ENCODE assay signal across 10 mouse cellular contexts in genomic region chr9:20636256-20636655, GRCm38 (mm10). TPM values are rescaled to one million over a fixed set of nuclear protein-coding genes. Genes with fewer than 3 reads are reported as not detected.
DNase-seq lines count a peak whose midpoint lies in the region; ATAC-seq and TF ChIP-seq lines count a peak whose summit lies in the region.
"Had no signal": no experiment of that assay in that cellular context is flagged by ENCODE, and none has a peak within 500 bp of the region (broad histone marks: within the 10 kb centered on the region; RNA-seq: fewer than 3 reads in every experiment).

No protein-coding gene starts in this region.

- TF ChIP-seq POLR2A in cerebellum, adult 2 months (IDR thresholded peaks at IDR 0.05; ENCODE audit: borderline replicate concordance, insufficient read depth, low read length): no peak

- H3K4me1 ChIP-seq in kidney, postnatal 0 days (replicated peaks; ENCODE audit: insufficient read depth, low read length): no peaks in the 10 kb centered on the region; the same call in 1 of the 2 replicates
- peaks cover 0 to 25% of the 10 kb centered on the region in 2 experiments; a peak in 2 of 4 replicates for H3K4me1 ChIP-seq in ES-E14 (ENCODE audit: control insufficient read depth in 2 of 2, insufficient read depth in 2 of 2, low read length in 2 of 2, poor library complexity in 1 of 2)
- H3K4me1 ChIP-seq in cerebellum, adult 2 months (ENCODE audit: control insufficient read depth, insufficient read depth, low read length): no peaks in the 10 kb centered on the region

- no peak for TF ChIP-seq CTCF in kidney, postnatal 0 days (IDR thresholded peaks at IDR 0.05; ENCODE audit: low read depth)
- TF ChIP-seq CTCF in cerebellum, adult 2 months (IDR thresholded peaks at IDR 0.05; ENCODE audit: borderline replicate concordance, insufficient read depth, low read depth, low read length): no peak

- H3K9ac ChIP-seq in kidney, postnatal 0 days (ENCODE audit: low read depth, low read length): no peak overlapping the region
- no peak overlapping the region for H3K9ac ChIP-seq in ES-E14 (ENCODE audit: insufficient read depth, low read depth, low read length, poor library complexity, severe bottlenecking)
- H3K9ac ChIP-seq: embryonic facial prominence, embryonic 13.5 days; limb, embryonic 15.5 days had no signal

- in situ Hi-C loops in ES-E14 (cut with MboI; ENCODE audit: low sequenced_read_pairs in 2 of 2, unreplicated experiment in 2 of 2): loop anchor here in 1 of 2 experiments (25.0 kb wide), 1 partner anchor 174 kb away; the partner anchor contains the start of gene Zfp26

- peaks cover 16% of the 10 kb centered on the region; the same call in 1 of the 2 replicates for H3K36me3 ChIP-seq in kidney, postnatal 0 days (ENCODE audit: insufficient read depth, low read length)
- no peaks in the 10 kb centered on the region; the same call in 1 of the 2 replicates for H3K36me3 ChIP-seq in ES-E14 (ENCODE audit: control insufficient read depth, insufficient read depth, low read length, poor library complexity, severe bottlenecking)
- peaks cover 2% of the 10 kb centered on the region; the same call in 1 of the 2 replicates for H3K36me3 ChIP-seq in splenic B cell, adult 2 months (ENCODE audit: control insufficient read depth, insufficient read depth, low read length, poor library complexity, severe bottlenecking)

- ATAC-seq in kidney, postnatal 0 days (replicated peaks; ENCODE audit: low FRiP score, low read depth): 0 out of 2 replicates have a peak, but pooled peaks have one; percentile 25

- no peak overlapping the region for H3K4me3 ChIP-seq in kidney, postnatal 0 days (replicated peaks; ENCODE audit: low read depth, low read length)
- H3K4me3 ChIP-seq in ES-E14 (ENCODE audit: insufficient read depth in 1 of 2, low read depth in 1 of 2, low read length in 2 of 2, poor library complexity in 1 of 2, severe bottlenecking in 1 of 2): no peak overlapping the region
- H3K4me3 ChIP-seq in cerebellum, adult 2 months (replicated peaks; ENCODE audit: insufficient read depth, low read depth, low read length): no peak overlapping the region
- H3K4me3 ChIP-seq: embryonic facial prominence, embryonic 13.5 days; limb, embryonic 15.5 days had no signal

- 89% methylated on average over 3 of the region's 3 CpGs for WGBS in kidney, postnatal 0 days
- 85% methylated on average over 3 of the region's 3 CpGs for WGBS in cerebellum, adult 2 months

- DNase-seq in kidney, postnatal 0 days (ENCODE audit: low spot score): no peak
- DNase-seq in kidney, postnatal 14 days: no peak
- DNase-seq in CD4-positive, CD25-positive, alpha-beta regulatory T cell, adult 2 months (ENCODE audit: low read depth, low spot score): peak; percentile 39
- DNase-seq in ES-E14 (ENCODE audit: low read depth, low spot score): no peak
- peak; percentile 64 for DNase-seq in splenic B cell, adult 2 months (ENCODE audit: low read depth, low spot score)
- DNase-seq in Muller cell, postnatal 12 days (ENCODE audit: inconsistent ontology term): no peak
- no peak for DNase-seq in cerebellum, adult 2 months
- DNase-seq: midbrain, embryonic 14.5 days had no signal

- H3K4me2 ChIP-seq in kidney, postnatal 0 days (ENCODE audit: low read length): no peak overlapping the region
- H3K4me2 ChIP-seq: embryonic facial prominence, embryonic 13.5 days; limb, embryonic 15.5 days had no signal

- no peak overlapping the region for H3K27ac ChIP-seq in kidney, postnatal 0 days
- H3K27ac ChIP-seq in ES-E14 (ENCODE audit: insufficient read depth, low read depth, low read length, poor library complexity, severe bottlenecking): peak overlapping the region; percentile 28; the same call in 1 of the 2 replicates
- H3K27ac ChIP-seq in cerebellum, adult 2 months (ENCODE audit: insufficient read depth, low read length): no peak overlapping the region
- H3K27ac ChIP-seq: embryonic facial prominence, embryonic 13.5 days; limb, embryonic 15.5 days had no signal

- H3K9me3 ChIP-seq in kidney, postnatal 0 days (replicated peaks; ENCODE audit: low read length): no peaks in the 10 kb centered on the region
- H3K9me3 ChIP-seq in ES-E14 (ENCODE audit: control insufficient read depth, insufficient read depth, low read depth, low read length): no peaks in the 10 kb centered on the region
- H3K9me3 ChIP-seq: embryonic facial prominence, embryonic 13.5 days; limb, embryonic 15.5 days had no signal

- no peaks in the 10 kb centered on the region for H3K27me3 ChIP-seq in kidney, postnatal 0 days (ENCODE audit: insufficient read depth, low read length)
- H3K27me3 ChIP-seq in splenic B cell, adult 2 months (ENCODE audit: control insufficient read depth, insufficient read depth, low read length, poor library complexity, severe bottlenecking): no peaks in the 10 kb centered on the region
- H3K27me3 ChIP-seq in cerebellum, adult 2 months (ENCODE audit: control insufficient read depth, insufficient read depth, low read length): no peaks in the 10 kb centered on the region
- H3K27me3 ChIP-seq: embryonic facial prominence, embryonic 13.5 days; limb, embryonic 15.5 days had no signal

TF ChIP-seq in ES-E14, 5 proteins besides CTCF, POLR2A, EP300 and RAD21:
- no peak for TF ChIP-seq CHD2 (IDR thresholded peaks at IDR 0.05; ENCODE audit: low read depth, low read length)
- no peak for TF ChIP-seq ZC3H11A (IDR thresholded peaks at IDR 0.05; ENCODE audit: borderline replicate concordance, low read depth, low read length)
- TF ChIP-seq ZNF384 (IDR thresholded peaks at IDR 0.05; ENCODE audit: low read depth, low read length): no peak

RNA-seq across cellular contexts. Expression of gene Ubl5, which starts 6.4 kb away (rescaled TPM):
- polyA plus RNA-seq in kidney, postnatal 0 days (2015; fragmentation: Nextera tagmentation; extraction: Ambion mirVana): 446 and 511 TPM in 2 replicates
- 185 and 224 TPM in 2 replicates for total RNA-seq in ES-E14 (2012; rRNA removed)
- 571 and 579 TPM in 2 replicates for polyA plus RNA-seq in cerebellum, adult 2 months (2012; rRNA removed)

RNA-seq across cellular contexts. Expression of gene Fbxl12, which starts 8.3 kb away (rescaled TPM):
- polyA plus RNA-seq in kidney, postnatal 0 days (2015; fragmentation: Nextera tagmentation; extraction: Ambion mirVana): 16.0 and 17.9 TPM in 2 replicates
- 13.0 and 14.5 TPM in 2 replicates for total RNA-seq in ES-E14 (2012; rRNA removed)
- 38.2 and 41.8 TPM in 2 replicates for polyA plus RNA-seq in cerebellum, adult 2 months (2012; rRNA removed)

RNA-seq across cellular contexts. Expression of gene Pin1, which starts 15.6 kb away (rescaled TPM):
- polyA plus RNA-seq in kidney, postnatal 0 days (2015; fragmentation: Nextera tagmentation; extraction: Ambion mirVana): 41.5 and 44.1 TPM in 2 replicates
- 58.6 and 66.6 TPM in 2 replicates for total RNA-seq in ES-E14 (2012; rRNA removed)
- polyA plus RNA-seq in cerebellum, adult 2 months (2012; rRNA removed): 38.8 and 39.6 TPM in 2 replicates

RNA-seq across cellular contexts. Expression of gene Zfp846, which starts 55.2 kb away (rescaled TPM):
- polyA plus RNA-seq in kidney, postnatal 0 days (2015; fragmentation: Nextera tagmentation; extraction: Ambion mirVana): 10.0 and 12.3 TPM in 2 replicates
- total RNA-seq in ES-E14 (2012; rRNA removed): 8.3 and 9.0 TPM in 2 replicates
- 15.4 and 17.1 TPM in 2 replicates for polyA plus RNA-seq in cerebellum, adult 2 months (2012; rRNA removed)

Comparison
In these comparisons a context has a peak if more than half of its experiments do, and no peak if none do; other contexts are left out.
1. DNase-seq: peak in CD4-positive, CD25-positive, alpha-beta regulatory T cell, adult 2 months (single experiment) and splenic B cell, adult 2 months (single experiment); none in kidney, postnatal 0 days (single experiment), kidney, postnatal 14 days (single experiment), ES-E14 (single experiment), Muller cell, postnatal 12 days (single experiment) and cerebellum, adult 2 months (0 of 2).